Mouse (Mus musculus): ENCODE results near the gene Nop2. TPM values are rescaled to one million over a fixed set of nuclear protein-coding genes. Genes with fewer than 3 reads are reported as not detected.

The Nop2 gene
- total RNA-seq, 2 experiments from 2014 or later, result 28.8 to 32.3 TPM

Small RNAs within 50 kb of the gene (microRNA-seq; reads per million reads assigned to microRNA genes)
- gene Mir7045, result 0.26 to 3.7 reads per million in 2 experiments

Other genes starting within 250 kb of the Nop2 start
- 1 to 10 TPM; 1.1 to 1.5 TPM for gene Cd4, start 243.7 kb upstream of the Nop2 start, total RNA-seq (2021)
- 1 to 10 TPM; 2.1 to 3.0 TPM for gene Lag3, start 220.2 kb upstream of the Nop2 start, total RNA-seq (2021)
- 1,000 to 10,000 TPM; 1,161 to 1,212 TPM for gene Ptms, start 211.8 kb upstream of the Nop2 start, total RNA-seq (2021)
- gene Mlf2, start 200.5 kb upstream of the Nop2 start, total RNA-seq (2021), result 100 to 1,000 TPM; 670 to 685 TPM
- 100 to 1,000 TPM; 140 to 142 TPM for gene Cops7a, start 166.4 kb upstream of the Nop2 start, total RNA-seq (2021)
- gene Pianp, start 135.2 kb upstream of the Nop2 start, total RNA-seq (2021), result 100 to 1,000 TPM; 130 to 142 TPM
- gene Zfp384, start 122.8 kb upstream of the Nop2 start, total RNA-seq (2021), result 10 to 100 TPM; 41.7 to 42.6 TPM
- 10 to 100 TPM; 60.8 to 61.1 TPM for gene Ing4, start 92.1 kb upstream of the Nop2 start, total RNA-seq (2021)
- gene Acrbp, start 82.2 kb upstream of the Nop2 start, total RNA-seq (2021), result 1 to 10 TPM; 5.7 to 9.0 TPM
- under 1 TPM; 0.40 to 0.66 TPM for gene Lpar5, start 64.0 kb upstream of the Nop2 start, total RNA-seq (2021)
- 100 to 1,000 TPM; 157 TPM for gene Chd4, start 35.9 kb upstream of the Nop2 start, total RNA-seq (2021)
- gene Iffo1, start 13.3 kb downstream of the Nop2 start, total RNA-seq (2021), result 10 to 100 TPM; 51.9 to 57.4 TPM
- 1,000 to 10,000 TPM; 2,273 to 2,303 TPM for gene Gapdh, start 34.6 kb downstream of the Nop2 start, total RNA-seq (2021)
- gene Ncapd2, start 59.8 kb downstream of the Nop2 start, total RNA-seq (2021), result 10 to 100 TPM; 23.5 to 29.6 TPM
- 10 to 100 TPM; 62.6 to 72.8 TPM for gene Mrpl51, start 59.9 kb downstream of the Nop2 start, total RNA-seq (2021)
- 10 to 100 TPM; 46.0 to 46.6 TPM for gene Vamp1, start 83.6 kb downstream of the Nop2 start, total RNA-seq (2021)
- 1 to 10 TPM; 2.0 to 2.9 TPM for gene Tapbpl, start 100.0 kb downstream of the Nop2 start, total RNA-seq (2021)
- not detected for gene Cd27, start 105.1 kb downstream of the Nop2 start, total RNA-seq (2021)
- gene Tuba3a, start 154.1 kb downstream of the Nop2 start, total RNA-seq (2021), result not detected
- 1 to 10 TPM; 8.8 to 9.3 TPM for gene Ltbr, start 182.0 kb downstream of the Nop2 start, total RNA-seq (2021)
- 1 to 10 TPM; 2.9 TPM for gene Scnn1a, start 188.8 kb downstream of the Nop2 start, total RNA-seq (2021)
- 10 to 100 TPM; 11.5 to 12.3 TPM for gene Tnfrsf1a, start 217.5 kb downstream of the Nop2 start, total RNA-seq (2021)
- under 1 TPM; 0.13 to 0.30 TPM for gene Plekhg6, start 248.9 kb downstream of the Nop2 start, total RNA-seq (2021)